Mouse (Mus musculus): ENCODE measurements at regions not wholly inside any gene's neighbourhood (a gene's known extent, or its start where the extent isn't known, plus 50 kb on each side); places are given as distances from the start of the nearest gene placed in this dataset.
A peak's percentile ranks its signal among the peaks of the same experiment; 100 is the strongest.

- ATAC-seq (replicated peaks; ENCODE audit: poor library complexity, severe bottlenecking), result no peak
Measured at GRCm38 (mm10) chr13:111997980-111998945, 189.5 kb upstream of the Map3k1 start.

GRCm38 (mm10) chr13:111999647-112000292 lies 191.0 kb upstream of the Map3k1 start:
- no peak for ATAC-seq (replicated peaks; ENCODE audit: poor library complexity, severe bottlenecking)

- ATAC-seq (replicated peaks; ENCODE audit: poor library complexity, severe bottlenecking), result no peak
Measured at GRCm38 (mm10) chr13:112000293-112000665, 191.5 kb upstream of the Map3k1 start.

GRCm38 (mm10) chr13:112000696-112001095 lies 191.9 kb upstream of the Map3k1 start:
- ATAC-seq (replicated peaks; ENCODE audit: poor library complexity, severe bottlenecking), result peak; percentile 31

DNA sequence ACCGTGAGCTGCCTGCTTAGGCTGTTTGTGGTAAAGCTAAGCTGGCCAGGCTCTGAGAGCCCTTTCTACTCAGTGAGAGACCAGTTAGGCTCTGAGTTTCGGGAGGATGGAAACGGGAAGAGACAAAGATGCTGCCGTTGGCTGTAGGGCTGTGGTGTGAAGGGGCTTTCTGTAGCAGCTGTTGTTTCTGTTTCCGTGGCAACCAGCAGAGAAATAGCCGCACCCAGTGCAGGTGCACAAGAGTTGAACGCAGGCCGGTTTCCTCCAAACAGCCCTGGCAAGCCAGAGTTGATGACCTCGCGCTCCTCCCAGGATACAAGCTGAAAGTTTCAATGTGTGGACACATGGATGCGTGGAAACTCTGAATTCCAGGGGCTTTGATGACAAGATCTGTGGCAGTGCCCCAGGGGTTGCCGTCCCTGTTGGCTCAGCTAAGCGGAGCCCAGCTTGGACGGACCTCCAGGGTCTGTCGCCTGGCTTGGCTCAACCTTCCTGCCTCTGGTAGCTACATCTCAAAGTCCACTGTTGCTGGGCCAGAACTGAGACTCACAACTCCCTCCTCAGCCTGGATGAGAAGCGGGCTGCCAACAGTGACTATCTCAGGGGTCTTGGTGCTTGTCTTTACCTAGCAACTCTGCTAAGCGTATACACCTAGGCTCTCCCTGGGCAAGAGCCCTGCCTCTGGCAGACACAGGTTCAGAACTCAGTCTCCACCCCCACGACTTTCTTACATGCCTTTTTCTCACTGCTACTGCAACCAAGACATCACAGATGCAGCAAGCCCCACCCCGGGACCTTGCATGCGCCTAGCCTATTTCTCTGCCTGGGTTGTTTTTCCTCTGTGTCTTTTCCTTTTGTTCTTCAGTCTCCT lies 192.6 kb upstream of the Map3k1 start:
- ATAC-seq (replicated peaks; ENCODE audit: poor library complexity, severe bottlenecking), result peak; percentile 77

GRCm38 (mm10) chr13:112002661-112003347 lies 194.0 kb upstream of the Map3k1 start:
- peak; percentile 30 for ATAC-seq (replicated peaks; ENCODE audit: poor library complexity, severe bottlenecking)

- no peak for ATAC-seq (replicated peaks; ENCODE audit: poor library complexity, severe bottlenecking)
Measured at GRCm38 (mm10) chr13:112003445-112003844, 194.7 kb upstream of the Map3k1 start.

DNA sequence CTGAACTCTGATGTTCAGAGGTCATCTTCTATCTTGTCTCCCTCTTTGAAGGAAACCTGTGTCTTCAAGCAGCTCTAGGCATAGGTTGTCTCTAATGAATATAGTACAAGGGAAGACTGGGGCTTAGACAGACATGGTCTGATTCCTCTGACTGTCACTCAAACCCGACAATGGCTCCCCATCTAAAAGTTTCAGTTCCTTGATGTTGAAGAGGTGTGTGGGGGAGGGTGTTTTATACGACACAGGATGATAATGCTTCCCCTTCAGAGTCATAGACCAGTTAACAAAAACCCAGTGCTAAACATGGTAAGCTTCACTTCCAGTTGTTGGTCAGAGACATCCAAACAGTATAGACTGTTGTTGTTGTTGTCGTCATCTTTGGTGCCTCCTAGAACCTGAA lies 195.3 kb upstream of the Map3k1 start:
- ATAC-seq (replicated peaks; ENCODE audit: poor library complexity, severe bottlenecking), result peak; percentile 11

GRCm38 (mm10) chr13:112005421-112005820 lies 196.6 kb upstream of the Map3k1 start:
- ATAC-seq (replicated peaks; ENCODE audit: poor library complexity, severe bottlenecking), result no peak

DNA sequence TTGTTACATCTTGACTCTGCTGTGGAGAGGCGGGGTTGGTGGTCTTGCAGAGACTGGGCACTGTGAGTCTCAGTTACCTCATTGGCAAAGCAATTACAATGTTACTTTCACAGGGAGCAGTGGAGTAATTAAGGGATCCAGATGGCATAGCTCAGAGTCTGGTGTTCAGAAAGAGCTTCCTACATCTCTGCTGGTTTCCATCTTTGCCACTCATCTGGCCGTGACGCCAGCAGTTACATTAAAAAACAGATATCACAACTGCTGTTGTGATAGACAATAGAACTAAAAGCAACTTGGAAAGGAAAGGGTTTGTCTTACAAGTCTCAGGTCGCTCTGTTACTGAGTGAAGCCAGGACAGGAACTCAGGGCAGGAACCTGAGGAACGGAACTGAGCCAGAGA lies 200.0 kb upstream of the Map3k1 start:
- ATAC-seq (replicated peaks; ENCODE audit: poor library complexity, severe bottlenecking), result no peak

DNA sequence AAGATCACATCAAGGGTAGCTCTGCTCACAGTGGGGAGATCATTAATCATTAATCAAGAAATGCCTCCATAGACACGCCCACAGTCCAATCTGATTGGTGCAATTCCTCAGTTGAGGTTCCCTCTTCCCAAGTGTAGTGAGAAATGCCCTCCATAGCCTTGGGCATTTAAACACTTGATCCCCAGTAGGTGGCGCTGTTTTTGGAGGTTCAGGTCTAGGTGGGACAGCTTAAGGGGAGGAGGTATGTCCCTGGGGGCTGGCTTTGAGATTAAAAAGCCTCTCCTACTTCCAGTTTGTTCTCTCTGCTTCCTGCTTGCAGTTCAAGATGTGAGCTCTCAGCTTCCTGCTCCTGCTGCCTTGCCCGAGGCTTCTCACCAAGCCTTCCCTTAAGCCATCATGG lies 200.5 kb upstream of the Map3k1 start:
- no peak for ATAC-seq (replicated peaks; ENCODE audit: poor library complexity, severe bottlenecking)

DNA sequence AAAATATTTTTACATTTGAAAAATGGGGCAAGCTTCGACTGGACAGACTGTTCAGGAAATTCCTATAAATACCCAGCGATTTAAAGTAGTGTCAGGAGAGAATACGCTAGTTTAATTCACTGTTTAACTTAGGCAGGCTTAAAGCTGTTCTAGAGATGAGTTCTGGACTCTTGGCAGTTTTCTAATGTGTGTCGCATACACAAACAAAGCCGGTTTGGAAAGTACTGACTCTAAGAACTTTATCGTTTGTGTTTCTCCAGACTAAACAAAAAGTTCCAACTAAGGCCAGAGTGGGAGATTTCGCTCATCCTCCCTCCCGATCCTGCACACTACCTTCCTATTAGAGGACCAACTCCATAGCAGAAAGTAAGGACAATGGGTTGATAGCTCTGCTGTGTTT lies 201.7 kb upstream of the Map3k1 start:
- no peak for ATAC-seq (replicated peaks; ENCODE audit: poor library complexity, severe bottlenecking)

DNA sequence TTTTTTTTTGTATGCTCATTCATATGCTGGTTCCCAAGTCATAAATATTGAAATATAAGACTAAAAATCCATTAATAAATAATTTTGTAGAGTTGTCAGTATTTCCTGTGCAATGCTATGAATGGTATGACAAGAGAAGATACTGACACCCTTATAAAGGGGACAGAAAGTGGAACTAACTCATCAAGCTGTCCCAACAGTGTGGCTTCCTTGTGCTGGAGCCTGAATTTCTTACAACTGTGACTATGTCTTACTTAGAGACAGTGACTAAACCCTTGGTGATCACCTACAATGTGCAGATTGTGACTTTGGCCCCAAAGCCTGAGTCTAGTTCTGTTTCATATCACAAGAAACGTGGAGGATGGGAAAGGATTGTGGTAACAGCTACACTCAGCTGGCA lies 203.8 kb upstream of the Map3k1 start:
- peak; percentile 71 for ATAC-seq (replicated peaks; ENCODE audit: poor library complexity, severe bottlenecking)

DNA sequence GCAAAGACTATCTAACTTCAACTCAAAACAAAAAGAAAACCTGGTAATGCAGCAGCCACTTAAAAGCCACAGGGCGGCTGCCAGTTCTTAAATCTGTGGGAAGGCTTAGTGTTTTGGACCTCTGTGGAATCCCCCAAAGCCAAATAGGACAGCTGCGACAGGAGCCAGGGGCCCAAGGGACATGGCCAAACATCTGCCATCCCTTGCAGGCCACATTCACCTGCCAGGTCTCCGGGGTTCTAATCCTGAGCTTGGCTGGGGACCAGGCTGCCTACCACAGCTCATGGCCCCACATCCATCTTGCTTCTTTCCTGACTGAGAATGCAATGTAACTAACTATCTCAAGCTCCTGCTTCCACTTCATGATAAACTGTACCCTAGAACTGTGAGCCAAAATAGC lies 206.3 kb upstream of the Map3k1 start:
- no peak for ATAC-seq (replicated peaks; ENCODE audit: poor library complexity, severe bottlenecking)

DNA sequence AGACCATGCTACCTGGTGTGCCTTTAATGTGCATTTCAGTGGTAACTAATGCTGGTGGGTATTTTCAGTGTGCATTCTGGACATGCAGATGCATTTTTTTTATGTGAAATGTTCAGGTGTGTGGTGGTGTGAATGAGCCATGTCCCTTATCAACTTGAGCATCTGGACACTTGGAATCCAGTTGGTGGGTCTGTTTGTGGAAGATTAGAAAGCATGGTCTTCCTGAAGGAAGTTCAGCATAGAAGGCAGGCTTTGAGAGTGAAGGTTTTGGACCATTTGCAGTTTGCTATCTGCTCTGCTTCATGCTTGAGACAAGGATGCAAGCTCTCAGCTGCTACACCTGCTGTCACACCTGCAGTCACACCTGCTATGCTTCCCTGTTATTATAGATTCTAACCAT lies 207.5 kb upstream of the Map3k1 start:
- no peak for ATAC-seq (replicated peaks; ENCODE audit: poor library complexity, severe bottlenecking)

DNA sequence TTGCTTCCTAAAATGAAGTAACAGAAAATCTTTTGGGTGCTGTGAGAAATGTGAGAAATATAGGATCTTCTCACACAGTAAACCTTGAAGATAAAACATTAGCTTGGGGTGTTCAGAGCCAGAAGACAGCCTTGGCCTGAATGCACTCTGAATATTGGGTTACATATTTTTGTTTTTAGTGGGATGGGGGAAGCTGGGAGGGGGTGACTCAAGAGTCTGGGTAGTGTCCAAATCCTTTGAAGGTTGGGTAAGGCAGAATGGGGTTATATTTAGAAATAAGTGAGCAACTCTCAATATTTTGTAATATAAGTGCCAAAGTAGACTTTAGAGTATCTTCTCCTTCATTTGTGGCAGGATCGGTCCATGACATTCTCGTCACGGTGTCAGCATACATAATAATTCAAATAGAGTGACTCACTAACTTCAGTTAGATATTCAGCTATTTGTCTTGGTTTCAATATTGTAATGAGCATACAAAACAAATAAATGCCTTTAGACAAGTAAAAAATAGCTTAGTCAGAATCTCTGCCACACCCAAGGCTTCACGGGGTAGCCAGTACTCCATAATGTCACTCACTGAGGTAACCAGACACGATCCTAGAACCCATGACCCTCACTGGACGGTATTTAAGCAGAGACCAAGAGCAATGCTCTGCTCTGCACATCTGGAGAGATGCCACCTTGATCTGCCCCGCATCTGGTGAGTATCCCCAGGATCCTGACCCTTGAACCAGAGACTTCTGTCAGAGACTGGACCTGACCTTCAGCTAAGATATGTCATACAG lies 209.9 kb upstream of the Map3k1 start:
- peak; percentile 78 for ATAC-seq (replicated peaks; ENCODE audit: poor library complexity, severe bottlenecking)

DNA sequence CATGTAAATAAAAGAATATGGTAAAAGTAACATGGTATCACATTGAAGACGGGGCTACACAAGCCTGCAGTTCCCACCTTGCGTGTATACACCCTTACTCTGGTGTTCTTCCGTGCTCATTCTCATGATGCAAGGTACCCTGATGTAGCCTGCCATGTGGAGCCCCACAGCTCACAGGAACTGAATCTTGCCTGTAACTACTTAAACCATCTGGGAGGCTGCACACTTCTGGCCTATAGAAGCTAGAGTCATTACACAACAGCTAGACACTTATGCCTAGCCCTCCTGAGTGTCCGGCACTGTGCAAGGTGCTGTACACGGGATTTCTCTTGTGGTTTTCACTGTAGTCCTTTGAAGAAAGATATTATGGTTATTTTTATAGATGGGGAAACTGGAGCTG lies 210.8 kb upstream of the Map3k1 start:
- ATAC-seq (replicated peaks; ENCODE audit: poor library complexity, severe bottlenecking), result peak; percentile 95

DNA sequence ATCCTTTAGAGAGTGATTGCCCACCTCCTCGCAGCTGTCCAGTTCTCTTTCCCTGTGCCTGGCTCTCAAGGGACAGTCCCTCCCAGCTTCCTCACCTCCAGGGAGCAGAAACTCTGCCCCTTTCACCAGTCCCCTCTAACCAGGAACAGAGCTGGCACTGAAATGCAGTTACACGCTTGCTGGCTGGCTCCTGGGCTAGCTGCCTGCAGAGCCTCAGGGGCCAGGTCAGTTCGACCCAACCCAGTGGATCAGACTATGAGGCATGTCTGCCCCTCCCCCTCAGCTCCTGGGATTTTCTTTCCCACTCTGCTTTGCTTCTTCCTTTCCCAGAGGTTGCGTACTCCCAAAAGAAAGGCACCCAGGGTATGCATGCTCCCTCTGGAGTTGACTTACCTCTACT lies 214.4 kb upstream of the Map3k1 start:
- ATAC-seq (replicated peaks; ENCODE audit: poor library complexity, severe bottlenecking), result no peak

Measured in granulocyte monocyte progenitor cell, adult 5-6 weeks (primary cell).